Mouse (Mus musculus) embryonic facial prominence, embryonic 14.5 days (tissue): ENCODE results near the gene Slc6a2. TPM values are rescaled to one million over a fixed set of nuclear protein-coding genes. Genes with fewer than 3 reads are reported as not detected.
A peak's percentile ranks its signal among the peaks of the same experiment; 100 is the strongest.

Experiments used
- ATAC-seq: fragments of 200-750 bp; cut with Nextera tagmentation; 2 replicates; pipeline ENCODE4 v1.8.0; 2017; ENCODE audit warnings: low read depth, moderate number of reproducible peaks, moderate TSS enrichment
- DNase-seq: peaks from one replicate; pipeline ENCODE4 v3.0.0-alpha.2; 2015; ENCODE audit warnings: low spot score
- H3K27ac ChIP-seq: fragments of 300-500 bp; sonication (generic); replicated peaks from 2 replicates; pipeline ENCODE4 v1.5.1; 2014; ENCODE audit warnings: low read depth, mild to moderate bottlenecking, low read length, moderate library complexity
- H3K27me3 ChIP-seq: fragments of 300-500 bp; sonication (generic); replicated peaks from 2 replicates; pipeline ENCODE4 v1.6.1; 2014; ENCODE audit warnings: low read length; ENCODE audit not compliant: control insufficient read depth, insufficient read depth
- H3K36me3 ChIP-seq: fragments of 300-500 bp; sonication (generic); 2 replicates; pipeline ENCODE4 v1.6.1; 2014; ENCODE audit warnings: low read length, mixed read lengths; ENCODE audit not compliant: control insufficient read depth, insufficient read depth
- H3K4me1 ChIP-seq: fragments of 300-500 bp; sonication (generic); 2 replicates; pipeline ENCODE4 v1.6.1; 2014; ENCODE audit warnings: antibody characterized with exemption, low read length; ENCODE audit not compliant: control insufficient read depth, insufficient read depth
- H3K4me2 ChIP-seq: fragments of 300-500 bp; sonication (generic); 2 replicates; pipeline ENCODE4 v1.6.1; 2014; ENCODE audit warnings: low read depth, mild to moderate bottlenecking, low read length, moderate library complexity, mixed read lengths
- H3K4me3 ChIP-seq: fragments of 300-500 bp; sonication (generic); 2 replicates; pipeline ENCODE4 v1.5.1; 2014; ENCODE audit warnings: low read depth, mild to moderate bottlenecking, low read length
- H3K9ac ChIP-seq: fragments of 300-500 bp; sonication (generic); 2 replicates; pipeline ENCODE4 v1.6.1; 2014; ENCODE audit warnings: low read depth, mild to moderate bottlenecking, low read length, moderate library complexity, mixed read lengths
- H3K9me3 ChIP-seq: fragments of 300-500 bp; sonication (generic); 2 replicates; pipeline ENCODE4 v1.6.1; 2016; ENCODE audit warnings: low read length; ENCODE audit not compliant: control insufficient read depth
- WGBS: fragments of 180-500 bp; shearing (Covaris S2); extraction: QIAGEN DNeasy Blood & Tissue Kit; methylation state at CpG from one replicate; pipeline ENCODE4 v1.1.7; 2014; 5-methylcytosine and 5-hydroxymethylcytosine counted together
- polyA plus RNA-seq: library from polyadenylated mRNA; unstranded; fragments of >200 nt; fragmentation: Nextera tagmentation; extraction: Ambion mirVana; gene quantifications from 2 replicates; pipeline ENCODE4 v1.2.1, GENCODE M21; 2014

Gene Slc6a2
- polyA plus RNA-seq, 1 experiment from 2014 or later, result 1.7 TPM

- DNase-seq, result no peak
- Histone ChIP-seq H3K4me2 (no peak overlapping the region), H3K36me3 (no peaks in the 10 kb centered on the region), H3K4me3 (no peak overlapping the region), H3K27me3 (0 out of 2 replicates have a peak, but pooled peaks cover 5% of the 10 kb centered on the region), H3K9ac (no peak overlapping the region), H3K9me3 (no peaks in the 10 kb centered on the region), H3K4me1 (no peaks in the 10 kb centered on the region), H3K27ac (no peak overlapping the region)
- no peak for ATAC-seq
- 80% methylated on average over 5 of the region's 5 CpGs for WGBS
Measured at GRCm38 (mm10) chr8:92954044-92954443, 5.8 kb upstream of the Slc6a2 start.

- Histone ChIP-seq H3K9me3 (no peaks in the 10 kb centered on the region), H3K4me2 (peak overlapping the region; percentile 90), H3K4me1 (peaks cover 6% of the 10 kb centered on the region; the same call in 1 of the 2 replicates), H3K9ac (peak overlapping the region; percentile 55), H3K36me3 (no peaks in the 10 kb centered on the region), H3K4me3 (peak overlapping the region; percentile 43), H3K27me3 (peaks cover 44% of the 10 kb centered on the region), H3K27ac (no peak overlapping the region)
- 1% methylated on average over 16 of the region's 42 CpGs for WGBS
- ATAC-seq (peak; percentile 60; the same call in 1 of the 2 replicates), DNase-seq (peak; percentile 17)
Measured at GRCm38 (mm10) chr8:92960451-92960911, 602 bp downstream of the Slc6a2 start.

- peak; percentile 11 for DNase-seq
- peaks cover 44% of the 10 kb centered on the region for H3K27me3 ChIP-seq
- no peak overlapping the region for H3K27ac ChIP-seq
- no peaks in the 10 kb centered on the region for H3K9me3 ChIP-seq
- H3K4me3 ChIP-seq, result peak overlapping the region; percentile 43
- no peak for ATAC-seq
- no peaks in the 10 kb centered on the region for H3K36me3 ChIP-seq
- 2% methylated on average over 19 of the region's 25 CpGs for WGBS
- peak overlapping the region; percentile 90 for H3K4me2 ChIP-seq
- no peak overlapping the region for H3K9ac ChIP-seq
- H3K4me1 ChIP-seq, result peaks cover 6% of the 10 kb centered on the region; the same call in 1 of the 2 replicates
Measured at GRCm38 (mm10) chr8:92961088-92961487, 1.2 kb downstream of the Slc6a2 start.

- H3K9me3 ChIP-seq, result no peaks in the 10 kb centered on the region
- H3K27ac ChIP-seq, result no peak overlapping the region
- H3K4me1 ChIP-seq, result peaks cover 6% of the 10 kb centered on the region; the same call in 1 of the 2 replicates
- 57% methylated on average over 2 of the region's 2 CpGs for WGBS
- H3K9ac ChIP-seq, result no peak overlapping the region
- peaks cover 34% of the 10 kb centered on the region for H3K27me3 ChIP-seq
- H3K36me3 ChIP-seq, result no peaks in the 10 kb centered on the region
- no peak overlapping the region for H3K4me3 ChIP-seq
- DNase-seq, result no peak
- no peak for ATAC-seq
- H3K4me2 ChIP-seq, result no peak overlapping the region
Measured at GRCm38 (mm10) chr8:92964556-92964955, 4.7 kb downstream of the Slc6a2 start.

- Histone ChIP-seq H3K4me3 (no peak overlapping the region), H3K4me1 (0 out of 2 replicates have a peak, but pooled peaks cover 6% of the 10 kb centered on the region), H3K9ac (no peak overlapping the region), H3K27me3 (no peaks in the 10 kb centered on the region), H3K4me2 (no peak overlapping the region), H3K27ac (no peak overlapping the region), H3K36me3 (no peaks in the 10 kb centered on the region), H3K9me3 (no peaks in the 10 kb centered on the region)
- 50% methylated on average over 5 of the region's 5 CpGs for whole genome bisulfite sequencing
- DNase-seq (peak; percentile 34), ATAC-seq (peak; percentile 60)
Measured at GRCm38 (mm10) chr8:92972949-92973348, 13.1 kb downstream of the Slc6a2 start.

- Histone ChIP-seq H3K36me3 (no peaks in the 10 kb centered on the region), H3K4me3 (no peak overlapping the region), H3K27me3 (no peaks in the 10 kb centered on the region), H3K27ac (no peak overlapping the region), H3K9me3 (no peaks in the 10 kb centered on the region), H3K4me1 (0 out of 2 replicates have a peak, but pooled peaks cover 6% of the 10 kb centered on the region), H3K9ac (no peak overlapping the region), H3K4me2 (no peak overlapping the region)
- DNase-seq (no peak), ATAC-seq (no peak)
- WGBS, result 90% methylated on average over 5 of the region's 5 CpGs
Measured at GRCm38 (mm10) chr8:92976656-92977055, 16.8 kb downstream of the Slc6a2 start.

GRCm38 (mm10) chr8:92982491-92982890 lies 22.6 kb downstream of the Slc6a2 start:
- Histone ChIP-seq H3K9ac (no peak overlapping the region), H3K9me3 (no peaks in the 10 kb centered on the region), H3K36me3 (no peaks in the 10 kb centered on the region), H3K4me1 (no peaks in the 10 kb centered on the region), H3K27ac (no peak overlapping the region), H3K27me3 (no peaks in the 10 kb centered on the region), H3K4me3 (no peak overlapping the region), H3K4me2 (no peak overlapping the region)
- DNase-seq, result no peak
- 89% methylated on average over 3 of the region's 3 CpGs for whole genome bisulfite sequencing
- no peak for ATAC-seq

- 48% methylated on average over 2 of the region's 2 CpGs for WGBS
- no peak overlapping the region for H3K9ac ChIP-seq
- no peak overlapping the region for H3K4me3 ChIP-seq
- H3K4me1 ChIP-seq, result no peaks in the 10 kb centered on the region
- no peaks in the 10 kb centered on the region for H3K9me3 ChIP-seq
- no peaks in the 10 kb centered on the region for H3K36me3 ChIP-seq
- H3K4me2 ChIP-seq, result no peak overlapping the region
- no peak overlapping the region for H3K27ac ChIP-seq
- no peak for DNase-seq
- ATAC-seq, result no peak
- no peaks in the 10 kb centered on the region for H3K27me3 ChIP-seq
Measured at GRCm38 (mm10) chr8:92984376-92984775, 24.5 kb downstream of the Slc6a2 start.

- Histone ChIP-seq H3K4me3 (no peak overlapping the region), H3K4me1 (no peaks in the 10 kb centered on the region), H3K27me3 (no peaks in the 10 kb centered on the region), H3K27ac (no peak overlapping the region), H3K9me3 (no peaks in the 10 kb centered on the region), H3K4me2 (no peak overlapping the region), H3K9ac (no peak overlapping the region), H3K36me3 (no peaks in the 10 kb centered on the region)
- ATAC-seq (no peak), DNase-seq (peak; percentile 41)
- 26% methylated on average over 5 of the region's 5 CpGs for WGBS
Measured at GRCm38 (mm10) chr8:92996840-92997239, 37.0 kb downstream of the Slc6a2 start.
